Mouse (Mus musculus): ENCODE data around the gene Lad1. TPM values are rescaled to one million over a fixed set of nuclear protein-coding genes. Genes with fewer than 3 reads are reported as not detected.

Lad1 gene
- polyA plus RNA-seq, 1 experiment from 2014 or later, result 29.1 TPM

DNA sequence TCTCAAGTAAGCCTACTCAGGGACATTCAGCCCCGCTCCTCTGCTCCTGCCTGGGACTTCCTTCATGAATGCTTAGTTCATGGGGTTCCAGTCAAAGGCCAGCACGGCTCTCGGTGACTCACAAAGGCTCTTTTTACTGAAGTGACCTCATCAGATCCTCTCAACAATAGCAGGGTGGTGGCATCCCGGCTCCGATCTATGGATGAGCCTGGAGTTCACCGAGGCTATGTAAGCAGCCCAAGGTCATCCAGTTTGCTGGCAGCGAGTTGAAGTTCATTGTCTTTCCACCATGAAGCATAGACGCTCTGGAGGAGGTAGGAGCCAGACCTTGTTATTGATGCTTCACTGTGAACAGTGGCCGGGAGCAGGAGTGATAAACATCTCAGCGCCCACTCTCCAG is 35.6 kb upstream of the Lad1 start:
- H3K4me2 ChIP-seq (replicated peaks; ENCODE audit: low read depth, low read length), result no peak overlapping the region
- no peak for ATAC-seq (ENCODE audit: low FRiP score, low TSS enrichment)
- no peak overlapping the region for H3K4me3 ChIP-seq (ENCODE audit: low read length)
- H3K27me3 ChIP-seq (ENCODE audit: insufficient read depth, low read length), result no peaks in the 10 kb centered on the region
- no peak overlapping the region for H3K9ac ChIP-seq (replicated peaks; ENCODE audit: low read length)
- H3K9me3 ChIP-seq (ENCODE audit: low read length), result no peaks in the 10 kb centered on the region
- no peak overlapping the region for H3K27ac ChIP-seq (ENCODE audit: low read length)
- H3K36me3 ChIP-seq (ENCODE audit: insufficient read depth, low read length), result no peaks in the 10 kb centered on the region
- H3K4me1 ChIP-seq (ENCODE audit: insufficient read depth, low read length), result peaks cover 36% of the 10 kb centered on the region
- 61% methylated on average over 10 of the region's 10 CpGs for WGBS

DNA sequence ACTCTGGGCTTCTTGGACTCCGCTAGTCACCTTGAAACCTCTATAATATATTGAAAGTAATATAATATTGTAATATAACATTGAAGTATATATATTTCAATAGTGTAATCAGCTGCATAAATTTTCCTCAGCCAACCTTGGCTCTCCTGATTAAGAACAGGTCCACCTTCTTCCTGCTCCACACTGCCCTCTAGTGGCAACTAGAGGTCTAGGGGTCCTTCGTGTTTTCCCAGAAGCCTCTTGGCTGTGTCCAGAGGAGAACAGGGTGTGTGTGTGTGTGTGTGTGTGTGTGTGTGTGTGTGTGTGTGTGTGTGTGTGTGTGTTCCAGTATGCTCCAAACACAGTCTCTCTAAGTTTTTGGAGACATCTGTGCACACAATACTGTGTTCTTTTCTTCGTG is 30.6 kb upstream of the Lad1 start:
- H3K4me3 ChIP-seq (ENCODE audit: low read length), result no peak overlapping the region
- no peaks in the 10 kb centered on the region for H3K9me3 ChIP-seq (ENCODE audit: low read length)
- 46% methylated on average over 3 of the region's 3 CpGs for WGBS
- H3K4me1 ChIP-seq (ENCODE audit: insufficient read depth, low read length), result peaks cover 16% of the 10 kb centered on the region
- no peak overlapping the region for H3K4me2 ChIP-seq (replicated peaks; ENCODE audit: low read depth, low read length)
- H3K27me3 ChIP-seq (ENCODE audit: insufficient read depth, low read length), result no peaks in the 10 kb centered on the region
- H3K27ac ChIP-seq (ENCODE audit: low read length), result no peak overlapping the region; the same call in 1 of the 2 replicates
- no peaks in the 10 kb centered on the region for H3K36me3 ChIP-seq (ENCODE audit: insufficient read depth, low read length)
- no peak overlapping the region for H3K9ac ChIP-seq (replicated peaks; ENCODE audit: low read length)
- ATAC-seq (ENCODE audit: low FRiP score, low TSS enrichment), result peak; percentile 17; the same call in 1 of the 2 replicates

DNA sequence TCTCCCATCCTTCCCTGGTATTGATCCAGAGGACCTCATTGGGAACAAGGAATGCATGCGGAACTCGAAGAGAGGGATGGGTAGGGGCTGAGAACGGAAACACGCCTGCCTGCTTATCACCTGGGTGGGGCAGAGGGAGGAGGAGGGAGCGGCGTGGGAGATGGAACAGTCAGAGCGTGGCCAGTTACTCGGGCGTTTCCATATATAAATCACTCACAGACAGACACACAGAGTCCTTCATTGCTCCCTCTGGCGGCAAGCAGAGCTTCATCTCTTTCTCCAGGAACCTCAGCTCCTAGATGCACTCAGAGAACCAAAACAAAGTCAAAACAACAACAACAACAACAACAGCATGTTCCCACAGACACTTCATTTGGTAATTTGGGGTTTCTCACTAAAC is 29.7 kb upstream of the Lad1 start:
- Histone ChIP-seq H3K4me2 (replicated peaks; ENCODE audit: low read depth, low read length) (peak overlapping the region; percentile 40), H3K4me3 (ENCODE audit: low read length) (peak overlapping the region; percentile 19; the same call in 1 of the 2 replicates)

DNA sequence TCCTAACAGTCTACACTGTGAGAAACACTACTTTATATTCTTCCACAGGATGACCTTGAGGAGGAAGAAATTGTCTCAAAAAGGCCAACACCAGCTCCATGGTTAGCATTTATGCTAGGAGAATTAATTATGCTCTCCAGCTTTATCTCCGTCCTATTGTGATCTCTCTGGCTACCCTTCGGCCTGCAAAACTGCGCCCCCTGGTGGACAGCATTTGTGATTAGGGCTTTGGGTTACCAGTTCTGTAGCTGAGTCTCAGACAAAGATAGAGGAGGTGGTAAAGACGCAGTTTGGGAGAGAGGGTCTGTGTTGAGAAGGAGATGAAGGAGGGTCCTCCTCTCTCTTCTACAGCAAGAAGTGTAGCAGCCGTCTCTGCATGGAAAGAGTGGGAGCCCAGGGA is 28.6 kb upstream of the Lad1 start:
- Histone ChIP-seq H3K36me3 (ENCODE audit: insufficient read depth, low read length) (no peaks in the 10 kb centered on the region), H3K27me3 (ENCODE audit: insufficient read depth, low read length) (no peaks in the 10 kb centered on the region), H3K4me2 (replicated peaks; ENCODE audit: low read depth, low read length) (no peak overlapping the region), H3K4me3 (ENCODE audit: low read length) (no peak overlapping the region), H3K27ac (ENCODE audit: low read length) (no peak overlapping the region), H3K4me1 (ENCODE audit: insufficient read depth, low read length) (peaks cover 30% of the 10 kb centered on the region), H3K9me3 (ENCODE audit: low read length) (no peaks in the 10 kb centered on the region), H3K9ac (replicated peaks; ENCODE audit: low read length) (no peak overlapping the region)
- 11% methylated on average over 5 of the region's 5 CpGs for WGBS
- no peak for ATAC-seq (ENCODE audit: low FRiP score, low TSS enrichment)

More for the DNA sequence above, 29.7 kb upstream of the Lad1 start:
- no peak overlapping the region for H3K9ac ChIP-seq (replicated peaks; ENCODE audit: low read length)
- H3K4me1 ChIP-seq (ENCODE audit: insufficient read depth, low read length), result peaks cover 19% of the 10 kb centered on the region
- peak; percentile 32; the same call in 1 of the 2 replicates for ATAC-seq (ENCODE audit: low FRiP score, low TSS enrichment)
- no peaks in the 10 kb centered on the region for H3K36me3 ChIP-seq (ENCODE audit: insufficient read depth, low read length)
- peak overlapping the region; percentile 56; the same call in 1 of the 2 replicates for H3K27ac ChIP-seq (ENCODE audit: low read length)
- 3% methylated on average over 10 of the region's 10 CpGs for WGBS
- no peaks in the 10 kb centered on the region for H3K9me3 ChIP-seq (ENCODE audit: low read length)
- H3K27me3 ChIP-seq (ENCODE audit: insufficient read depth, low read length), result no peaks in the 10 kb centered on the region

DNA sequence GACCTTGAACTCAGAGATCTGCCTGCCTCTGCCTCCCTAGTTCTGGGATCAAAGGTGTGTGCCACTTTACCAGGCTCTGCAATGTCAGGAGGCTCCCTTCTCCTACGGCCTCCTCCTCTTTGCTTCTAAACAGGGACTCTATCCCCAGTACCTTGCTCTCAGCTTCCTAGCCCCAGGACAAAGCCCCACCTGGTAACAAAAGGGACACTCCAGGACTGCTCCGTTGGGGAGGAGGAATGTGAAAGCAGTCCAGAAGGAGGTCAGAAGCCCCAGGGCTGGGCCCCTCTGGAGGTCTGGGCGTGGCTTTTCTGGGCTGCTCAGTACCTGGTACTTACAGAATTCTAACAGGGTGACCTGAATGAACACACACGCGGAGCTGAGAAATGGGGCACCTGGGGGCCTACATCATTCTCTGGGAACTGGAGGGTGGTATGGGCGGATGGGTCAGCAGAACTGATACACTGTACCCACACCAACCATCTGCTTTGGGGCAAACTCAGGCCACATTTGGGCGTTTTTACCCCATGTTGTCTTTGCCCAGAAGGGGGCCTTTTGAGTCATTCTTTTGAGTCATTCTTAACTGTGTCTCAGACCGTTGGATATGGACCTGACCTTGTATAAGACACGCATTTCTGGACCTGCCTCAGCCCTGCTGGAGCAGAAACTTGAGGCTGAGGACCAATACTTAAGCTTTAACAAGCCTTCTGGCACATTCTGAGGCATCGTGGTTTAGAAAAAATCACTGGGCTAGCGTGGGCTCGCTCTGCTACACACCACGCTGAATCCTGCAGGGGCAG is 26.1 kb upstream of the Lad1 start:
- no peak overlapping the region for H3K4me2 ChIP-seq (replicated peaks; ENCODE audit: low read depth, low read length)
- no peak overlapping the region; the same call in 1 of the 2 replicates for H3K27ac ChIP-seq (ENCODE audit: low read length)
- no peak overlapping the region for H3K9ac ChIP-seq (replicated peaks; ENCODE audit: low read length)
- peaks cover 39% of the 10 kb centered on the region for H3K4me1 ChIP-seq (ENCODE audit: insufficient read depth, low read length)
- WGBS, result 66% methylated on average over 13 of the region's 13 CpGs
- H3K36me3 ChIP-seq (ENCODE audit: insufficient read depth, low read length), result no peaks in the 10 kb centered on the region
- H3K9me3 ChIP-seq (ENCODE audit: low read length), result no peaks in the 10 kb centered on the region
- H3K27me3 ChIP-seq (ENCODE audit: insufficient read depth, low read length), result no peaks in the 10 kb centered on the region
- no peak for ATAC-seq (ENCODE audit: low FRiP score, low TSS enrichment)
- no peak overlapping the region for H3K4me3 ChIP-seq (ENCODE audit: low read length)

DNA sequence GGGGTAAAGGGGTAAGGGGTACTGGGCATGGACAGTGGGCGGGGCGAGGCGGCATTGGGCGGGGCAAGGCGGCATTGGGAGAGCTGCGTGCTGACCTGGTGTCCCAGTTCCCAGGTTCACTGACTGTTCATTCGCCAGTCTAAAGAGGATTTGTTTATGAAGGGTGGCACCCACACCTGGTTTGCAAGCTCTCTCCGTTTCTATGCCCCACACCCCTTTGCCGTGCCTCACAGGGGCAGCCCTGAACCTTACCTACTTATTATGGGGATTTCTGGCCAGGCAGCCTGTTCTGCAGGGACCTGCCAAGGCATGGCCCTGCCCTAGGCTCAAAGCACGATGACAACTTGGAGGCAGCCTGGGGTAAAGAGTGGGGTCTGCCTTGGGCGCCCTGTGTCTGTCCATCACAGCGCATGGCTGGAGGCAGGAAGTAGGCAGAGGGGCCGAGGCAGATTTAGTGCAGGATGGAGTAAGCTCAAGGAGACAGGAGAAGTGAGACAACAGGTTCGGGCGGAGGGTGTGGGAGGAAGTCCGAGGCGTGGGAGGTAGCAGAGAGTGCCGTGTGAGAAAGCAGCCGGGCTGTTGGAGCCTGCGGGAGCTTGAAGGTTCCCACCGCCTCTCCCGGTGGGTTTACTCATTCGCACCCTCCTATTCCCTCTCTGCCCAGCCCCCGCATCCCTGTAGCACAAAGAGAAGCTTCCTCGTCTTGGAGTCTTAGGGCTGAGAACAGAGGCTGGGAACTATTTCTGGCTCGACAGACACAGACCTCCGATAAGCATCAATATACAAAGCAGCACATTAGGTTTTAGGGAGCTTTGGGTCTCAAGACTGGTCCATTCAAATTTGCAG is 24.8 kb upstream of the Lad1 start:
- H3K36me3 ChIP-seq (ENCODE audit: insufficient read depth, low read length), result no peaks in the 10 kb centered on the region
- ATAC-seq (ENCODE audit: low FRiP score, low TSS enrichment), result peak; percentile 77
- H3K9ac ChIP-seq (replicated peaks; ENCODE audit: low read length), result peak overlapping the region; percentile 63
- peak overlapping the region; percentile 89 for H3K27ac ChIP-seq (ENCODE audit: low read length)
- peaks cover 34% of the 10 kb centered on the region for H3K4me1 ChIP-seq (ENCODE audit: insufficient read depth, low read length)
- peak overlapping the region; percentile 28 for H3K4me3 ChIP-seq (ENCODE audit: low read length)
- H3K4me2 ChIP-seq (replicated peaks; ENCODE audit: low read depth, low read length), result peak overlapping the region; percentile 56
- 8% methylated on average over 27 of the region's 27 CpGs for WGBS
- H3K27me3 ChIP-seq (ENCODE audit: insufficient read depth, low read length), result no peaks in the 10 kb centered on the region
- H3K9me3 ChIP-seq (ENCODE audit: low read length), result no peaks in the 10 kb centered on the region

DNA sequence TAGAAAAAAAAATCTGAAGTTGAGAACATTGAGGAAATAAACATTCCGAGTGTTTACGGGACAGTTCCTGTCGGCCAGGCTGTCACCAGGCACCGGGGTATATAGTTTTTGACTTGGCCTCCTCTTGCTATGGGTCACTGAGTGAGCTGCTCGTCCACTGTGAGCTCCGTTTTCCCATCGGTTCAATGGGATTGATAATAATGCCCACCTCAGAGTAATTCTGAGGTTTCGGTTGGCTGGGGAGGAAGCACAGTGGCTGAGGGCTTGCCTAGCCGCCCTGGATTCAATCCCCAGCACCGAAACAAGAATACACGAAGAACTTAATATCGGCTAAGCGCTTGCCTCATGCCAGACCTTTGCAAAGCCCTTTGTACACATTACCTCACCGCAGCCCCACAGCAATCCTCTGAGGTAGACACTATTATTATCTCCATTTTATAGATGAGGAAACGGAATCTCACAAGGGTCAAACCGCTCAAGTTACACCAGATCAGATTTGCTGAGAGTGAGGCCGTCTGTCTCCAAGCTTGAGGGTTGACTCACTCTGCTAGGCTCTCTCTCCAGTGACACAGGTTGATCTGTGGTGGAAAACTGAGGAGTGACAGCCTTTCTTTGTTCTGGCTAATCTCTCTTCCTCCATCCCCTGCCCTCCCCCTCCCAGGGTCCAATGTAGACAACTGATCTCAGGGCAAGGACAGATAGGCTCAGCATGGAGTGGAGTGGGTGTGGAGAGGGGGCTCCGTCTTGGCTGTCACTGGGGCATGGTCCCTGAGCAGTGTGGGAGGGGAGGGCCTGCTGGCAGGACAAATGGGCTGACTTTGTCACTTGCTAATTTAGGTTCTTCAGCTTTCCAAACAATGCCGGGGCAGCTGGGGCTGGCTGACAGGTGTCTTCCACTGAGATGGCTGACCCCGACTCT is 23.9 kb upstream of the Lad1 start:
- H3K4me3 ChIP-seq (ENCODE audit: low read length), result peak overlapping the region; percentile 28
- no peaks in the 10 kb centered on the region for H3K9me3 ChIP-seq (ENCODE audit: low read length)
- H3K9ac ChIP-seq (replicated peaks; ENCODE audit: low read length), result peak overlapping the region; percentile 63
- no peaks in the 10 kb centered on the region for H3K36me3 ChIP-seq (ENCODE audit: insufficient read depth, low read length)
- H3K27me3 ChIP-seq (ENCODE audit: insufficient read depth, low read length), result no peaks in the 10 kb centered on the region
- WGBS, result 12% methylated on average over 20 of the region's 20 CpGs
- peak; percentile 72 for ATAC-seq (ENCODE audit: low FRiP score, low TSS enrichment)
- H3K27ac ChIP-seq (ENCODE audit: low read length), result peak overlapping the region; percentile 89
- peaks cover 35% of the 10 kb centered on the region for H3K4me1 ChIP-seq (ENCODE audit: insufficient read depth, low read length)
- H3K4me2 ChIP-seq (replicated peaks; ENCODE audit: low read depth, low read length), result peak overlapping the region; percentile 56

DNA sequence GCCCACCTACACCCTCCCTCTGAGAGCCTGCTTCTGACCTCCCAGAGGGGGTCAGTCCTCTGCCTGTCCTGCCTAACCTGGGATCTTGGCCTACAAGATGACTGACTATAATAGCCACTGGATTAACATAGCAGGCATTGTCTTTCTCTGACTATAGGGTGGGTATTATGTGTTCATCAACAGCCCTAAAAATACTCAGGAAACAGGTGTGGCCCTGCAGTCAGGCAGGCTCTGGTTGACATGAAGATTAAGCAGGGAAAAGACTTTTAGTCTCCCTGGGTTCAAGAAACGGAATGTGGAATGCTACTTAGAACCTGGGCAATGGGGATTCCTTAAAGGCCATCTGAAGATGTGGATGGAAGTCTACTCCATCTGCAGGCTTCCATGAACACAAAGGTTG is 19.9 kb upstream of the Lad1 start:
- 78% methylated on average over 1 of the region's 1 CpGs for WGBS
- Histone ChIP-seq H3K4me2 (replicated peaks; ENCODE audit: low read depth, low read length) (no peak overlapping the region), H3K4me3 (ENCODE audit: low read length) (no peak overlapping the region), H3K4me1 (ENCODE audit: insufficient read depth, low read length) (peaks cover 44% of the 10 kb centered on the region), H3K9me3 (ENCODE audit: low read length) (no peaks in the 10 kb centered on the region), H3K9ac (replicated peaks; ENCODE audit: low read length) (no peak overlapping the region), H3K36me3 (ENCODE audit: insufficient read depth, low read length) (no peaks in the 10 kb centered on the region), H3K27me3 (ENCODE audit: insufficient read depth, low read length) (no peaks in the 10 kb centered on the region), H3K27ac (ENCODE audit: low read length) (no peak overlapping the region)
- no peak for ATAC-seq (ENCODE audit: low FRiP score, low TSS enrichment)

DNA sequence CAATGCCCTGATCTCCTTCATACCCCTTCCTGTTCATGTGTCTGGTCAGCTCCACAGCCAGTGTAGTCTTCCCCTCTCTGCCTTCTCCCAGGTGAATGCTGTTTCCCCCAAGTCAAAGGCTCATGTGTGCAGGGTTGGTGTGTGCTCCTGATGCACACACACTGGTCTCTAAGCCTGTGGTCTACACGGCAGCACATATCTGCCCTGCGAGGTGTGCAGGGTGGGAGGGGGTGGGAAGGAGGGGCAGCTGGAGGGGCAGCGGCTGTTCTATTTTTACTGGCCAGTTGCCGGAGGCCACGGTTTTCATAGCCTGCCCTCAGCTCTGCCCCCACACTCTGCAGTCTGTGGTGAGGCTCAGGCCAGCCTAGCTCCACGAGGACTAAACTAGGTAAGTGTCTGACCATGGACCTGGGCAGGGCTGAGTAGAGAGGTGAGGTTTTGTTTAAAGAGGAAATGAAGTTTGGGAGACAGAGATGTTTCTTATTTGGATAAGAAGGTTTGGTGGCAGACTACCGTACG is 19.2 kb upstream of the Lad1 start:
- H3K4me3 ChIP-seq (ENCODE audit: low read length), result no peak overlapping the region
- WGBS, result 22% methylated on average over 8 of the region's 8 CpGs
- peaks cover 37% of the 10 kb centered on the region for H3K4me1 ChIP-seq (ENCODE audit: insufficient read depth, low read length)
- H3K27me3 ChIP-seq (ENCODE audit: insufficient read depth, low read length), result no peaks in the 10 kb centered on the region
- H3K9ac ChIP-seq (replicated peaks; ENCODE audit: low read length), result no peak overlapping the region
- ATAC-seq (ENCODE audit: low FRiP score, low TSS enrichment), result no peak
- no peak overlapping the region for H3K4me2 ChIP-seq (replicated peaks; ENCODE audit: low read depth, low read length)
- H3K36me3 ChIP-seq (ENCODE audit: insufficient read depth, low read length), result no peaks in the 10 kb centered on the region
- H3K27ac ChIP-seq (ENCODE audit: low read length), result no peak overlapping the region
- no peaks in the 10 kb centered on the region for H3K9me3 ChIP-seq (ENCODE audit: low read length)
